ENCODE assay signal across 14 mouse cellular contexts in genomic region chr9:57417341-57417740, GRCm38 (mm10). TPM values are rescaled to one million over a fixed set of nuclear protein-coding genes. Genes with fewer than 3 reads are reported as not detected.
DNase-seq lines count a peak whose midpoint lies in the region; ATAC-seq and TF ChIP-seq lines count a peak whose summit lies in the region.
"Had no signal": no experiment of that assay in that cellular context is flagged by ENCODE, and none has a peak within 500 bp of the region (broad histone marks: within the 10 kb centered on the region; RNA-seq: fewer than 3 reads in every experiment).

No protein-coding gene starts in this region.

- H3K27ac ChIP-seq in layer of hippocampus, adult 2 months: peak overlapping the region; percentile 64
- no peak overlapping the region for H3K27ac ChIP-seq in midbrain, embryonic 14.5 days (replicated peaks; ENCODE audit: low read depth, low read length)
- H3K27ac ChIP-seq: heart, embryonic 15.5 days; hindbrain, embryonic 15.5 days; limb, embryonic 15.5 days; neural tube, embryonic 15.5 days had no signal

- no peaks in the 10 kb centered on the region for H3K27me3 ChIP-seq in midbrain, embryonic 14.5 days (ENCODE audit: control insufficient read depth, insufficient read depth, low read length)
- H3K27me3 ChIP-seq: heart, embryonic 15.5 days; hindbrain, embryonic 15.5 days; limb, embryonic 15.5 days; neural tube, embryonic 15.5 days had no signal

- no peak for ATAC-seq in midbrain, embryonic 14.5 days (ENCODE audit: low FRiP score, low TSS enrichment)
- ATAC-seq in activated CD4-positive, CD25-positive, alpha-beta regulatory T cell, adult 4 months: no peak
- ATAC-seq: forebrain, postnatal 0 days had no signal

- no peak for TF ChIP-seq CTCF in layer of hippocampus, adult 2 months (conservative IDR thresholded peaks at IDR 0.05)

- no peak for DNase-seq in layer of hippocampus, adult 2 months (ENCODE audit: low spot score in 2 of 2)
- no peak for DNase-seq in layer of hippocampus, postnatal 36 days
- DNase-seq in adipocyte (ENCODE audit: low spot score): peak; percentile 65
- peak; percentile 81 for DNase-seq in cerebellum, adult 8-10 months
- peak; percentile 59 for DNase-seq in gastrocnemius, postnatal 14 days
- no peak for DNase-seq in midbrain, embryonic 14.5 days
- no peak for DNase-seq in lung, postnatal 10 days
- DNase-seq: forebrain, postnatal 0 days; kidney, adult 9 months had no signal

- H3K4me2 ChIP-seq in midbrain, embryonic 14.5 days (ENCODE audit: low read length): no peak overlapping the region
- H3K4me2 ChIP-seq: heart, embryonic 15.5 days; hindbrain, embryonic 15.5 days; limb, embryonic 15.5 days; neural tube, embryonic 15.5 days had no signal

- intact Hi-C loops in gastrocnemius, postnatal 14 days (cut with DNase I; ENCODE audit: low total_unique reads): no loop called here

- 89% methylated on average over 8 of the region's 8 CpGs for WGBS in midbrain, embryonic 14.5 days

- peaks cover 8% of the 10 kb centered on the region; the same call in 1 of the 2 replicates for H3K36me3 ChIP-seq in midbrain, embryonic 14.5 days (ENCODE audit: control insufficient read depth, insufficient read depth, low read length)
- H3K36me3 ChIP-seq: heart, embryonic 15.5 days; hindbrain, embryonic 15.5 days had no signal

- H3K9ac ChIP-seq in midbrain, embryonic 14.5 days (replicated peaks; ENCODE audit: low read length): no peak overlapping the region
- H3K9ac ChIP-seq: forebrain, postnatal 0 days; heart, embryonic 15.5 days; hindbrain, embryonic 15.5 days; limb, embryonic 15.5 days; neural tube, embryonic 15.5 days had no signal

- no peak overlapping the region for H3K4me3 ChIP-seq in layer of hippocampus, adult 2 months
- H3K4me3 ChIP-seq in midbrain, embryonic 14.5 days (replicated peaks; ENCODE audit: low read depth, low read length): no peak overlapping the region
- H3K4me3 ChIP-seq: heart, embryonic 15.5 days; hindbrain, embryonic 15.5 days; limb, embryonic 15.5 days; neural tube, embryonic 15.5 days had no signal

- H3K4me1 ChIP-seq in midbrain, embryonic 14.5 days (ENCODE audit: control insufficient read depth, insufficient read depth, low read length): no peaks in the 10 kb centered on the region

- H3K9me3 ChIP-seq in midbrain, embryonic 14.5 days (ENCODE audit: control insufficient read depth, low read length): no peaks in the 10 kb centered on the region
- H3K9me3 ChIP-seq: heart, embryonic 15.5 days; hindbrain, embryonic 15.5 days; limb, embryonic 15.5 days; neural tube, embryonic 15.5 days had no signal

RNA-seq across cellular contexts. Expression of gene Ppcdc, which starts 22.6 kb away (rescaled TPM):
- total RNA-seq in layer of hippocampus, adult 2 months (2021): 10 to 100 TPM; 16.5 to 16.9 TPM
- total RNA-seq in layer of hippocampus, postnatal 36 days (2021): 10 to 100 TPM; 14.9 to 17.7 TPM
- 1 to 10 TPM; 7.3 to 7.6 TPM for total RNA-seq in gastrocnemius, postnatal 14 days (2021)
- 19.9 and 22.9 TPM in 2 replicates for polyA plus RNA-seq in midbrain, embryonic 14.5 days (2014; fragmentation: Nextera tagmentation; extraction: Ambion mirVana)
- 100 to 1,000 TPM; 117 to 128 TPM for polyA plus RNA-seq in activated CD4-positive, CD25-positive, alpha-beta regulatory T cell, adult 4 months (2017; shearing (Covaris generic))

RNA-seq across cellular contexts. Expression of gene Scamp5, which starts 50.5 kb away (rescaled TPM):
- total RNA-seq in layer of hippocampus, adult 2 months (2021): 100 to 1,000 TPM; 365 to 385 TPM
- total RNA-seq in layer of hippocampus, postnatal 36 days (2021): 100 to 1,000 TPM; 370 to 381 TPM
- total RNA-seq in gastrocnemius, postnatal 14 days (2021): 1 to 10 TPM; 3.6 to 6.4 TPM
- polyA plus RNA-seq in midbrain, embryonic 14.5 days (2014; fragmentation: Nextera tagmentation; extraction: Ambion mirVana): 98.9 and 109 TPM in 2 replicates
- polyA plus RNA-seq in activated CD4-positive, CD25-positive, alpha-beta regulatory T cell, adult 4 months (2017; shearing (Covaris generic)): under 1 TPM in 1 of 2 experiments, not detected in 1; 0.50 TPM

Comparison
In these comparisons a context has a peak if more than half of its experiments do, and no peak if none do; other contexts are left out.
1. DNase-seq: peak in adipocyte (single experiment), cerebellum, adult 8-10 months (single experiment) and gastrocnemius, postnatal 14 days (single experiment); none in layer of hippocampus, adult 2 months (0 of 2), layer of hippocampus, postnatal 36 days (0 of 2), midbrain, embryonic 14.5 days (single experiment) and lung, postnatal 10 days (single experiment).
2. RNA of gene Scamp5, which starts 50.5 kb away (total RNA-seq): 365 to 385 TPM in layer of hippocampus, adult 2 months and 370 to 381 TPM in layer of hippocampus, postnatal 36 days; 3.6 to 6.4 TPM in gastrocnemius, postnatal 14 days; every median in the first group is over 10 times any median in the second.